Mouse (Mus musculus) kidney, embryonic 14.5 days (tissue): ENCODE data around the gene Tppp2. TPM values are rescaled to one million over a fixed set of nuclear protein-coding genes. Genes with fewer than 3 reads are reported as not detected.

Experiments used
- polyA plus RNA-seq: library from polyadenylated mRNA; unstranded; fragments of >200 nt; fragmentation: Nextera tagmentation; extraction: Ambion mirVana; gene quantifications from 2 replicates; pipeline ENCODE4 v1.2.1, GENCODE M21; 2014

Tppp2 gene
- polyA plus RNA-seq, 1 experiment from 2014 or later = not detected

Other genes with a start within 250 kb of the Tppp2 start
- not detected in 2 replicates for gene Gm17079, start 223.0 kb upstream of the Tppp2 start, polyA plus RNA-seq
- gene Gm5800, start 201.2 kb upstream of the Tppp2 start, polyA plus RNA-seq = not detected in 2 replicates
- not detected in 2 replicates for gene Ang4, start 144.8 kb upstream of the Tppp2 start, polyA plus RNA-seq
- gene AY358078, start 118.4 kb upstream of the Tppp2 start, polyA plus RNA-seq = not detected in 2 replicates
- gene Ear6, start 64.7 kb upstream of the Tppp2 start, polyA plus RNA-seq = not detected in 2 replicates
- 42.3 and 56.6 TPM in 2 replicates for gene Mettl17, start 33.6 kb upstream of the Tppp2 start, polyA plus RNA-seq
- gene Slc39a2, start 25.5 kb upstream of the Tppp2 start, polyA plus RNA-seq = 0.18 and 0.33 TPM in 2 replicates
- 13.0 and 13.7 TPM in 2 replicates for gene Ndrg2, start 4.3 kb upstream of the Tppp2 start, polyA plus RNA-seq
- gene Rnase13, start 4.3 kb downstream of the Tppp2 start, polyA plus RNA-seq = not detected in 2 replicates
- gene Arhgef40, start 66.3 kb downstream of the Tppp2 start, polyA plus RNA-seq = 72.4 and 74.9 TPM in 2 replicates
- 0.57 and 1.1 TPM in 2 replicates for gene Tmem253, start 97.2 kb downstream of the Tppp2 start, polyA plus RNA-seq
- 44.5 and 45.5 TPM in 2 replicates for gene Zfp219, start 102.3 kb downstream of the Tppp2 start, polyA plus RNA-seq
- gene Olfr221, start 124.0 kb downstream of the Tppp2 start, polyA plus RNA-seq = not detected in 2 replicates
- 718 and 725 TPM in 2 replicates for gene Hnrnpc, start 185.6 kb downstream of the Tppp2 start, polyA plus RNA-seq
- gene Rpgrip1, start 192.3 kb downstream of the Tppp2 start, polyA plus RNA-seq = 76.5 and 134 TPM in 2 replicates